ENCODE assay signal across 9 mouse cellular contexts in the genomic region with DNA sequence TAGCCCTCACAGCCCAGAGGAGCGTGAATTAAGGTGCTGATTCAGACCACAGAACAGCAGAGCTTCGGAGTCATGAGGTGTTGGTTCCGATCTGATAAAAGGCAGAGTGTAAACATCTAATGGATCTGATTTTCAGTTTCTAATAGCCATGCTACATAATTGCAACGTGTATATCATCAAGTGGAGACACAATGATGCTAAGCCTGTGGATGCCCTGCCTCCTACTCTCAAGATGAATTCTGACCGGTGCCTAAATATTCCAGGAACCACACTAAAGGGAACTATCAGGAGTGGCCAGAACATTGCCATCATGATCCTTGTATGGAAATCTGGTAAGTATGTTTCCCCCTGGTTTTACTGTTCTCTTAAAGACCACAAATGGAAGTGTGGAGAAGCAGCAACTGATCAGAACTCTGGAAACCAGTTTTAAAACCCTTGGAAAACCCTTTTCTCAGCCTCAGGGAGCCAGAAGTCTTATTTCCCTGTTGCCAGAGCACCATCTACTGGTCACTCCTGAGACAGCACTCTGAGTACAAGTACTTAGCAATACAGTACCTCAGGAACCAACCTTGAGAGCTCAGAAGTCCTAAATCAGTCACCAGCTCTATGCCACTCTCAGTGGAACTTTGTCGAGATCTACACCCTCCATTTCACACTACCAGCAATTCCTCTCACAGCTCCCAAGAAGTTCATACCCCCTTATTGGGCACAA.
DNase-seq lines count a peak whose midpoint lies in the region; ATAC-seq lines count a peak whose summit lies in the region.
"Had no signal": no experiment of that assay in that cellular context is flagged by ENCODE, and none has a peak within 500 bp of the region (broad histone marks: within the 10 kb centered on the region; RNA-seq: fewer than 3 reads in every experiment).

No protein-coding gene starts in this region.

- peak; percentile 68 for DNase-seq in forebrain, embryonic 10.5 days (ENCODE audit: extremely low spot score, low spot score)
- peak; percentile 83 for DNase-seq in R1 (ENCODE audit: low read depth, low spot score)
- peak; percentile 74 for DNase-seq in cerebellum, adult 9-11 months
- DNase-seq in frontal cortex, postnatal 10 days (ENCODE audit: low spot score in 2 of 2): peak; percentile 63 to 84
- peak; percentile 63 to 88 for DNase-seq in kidney, postnatal 36 days
- peak; percentile 32 to 49 for DNase-seq in lung, adult 18-20 months
- DNase-seq in right cerebral cortex, postnatal 36 days (ENCODE audit: low spot score in 2 of 2): peak; percentile 73 to 77

- peaks cover 50% of the 10 kb centered on the region for H3K27me3 ChIP-seq in forebrain, embryonic 10.5 days (ENCODE audit: poor library complexity, severe bottlenecking)
- peaks cover 52% of the 10 kb centered on the region for H3K27me3 ChIP-seq in forebrain, embryonic 12.5 days

- ATAC-seq in forebrain, embryonic 12.5 days (ENCODE audit: low FRiP score): no peak

- no peak overlapping the region for H3K9ac ChIP-seq in forebrain, embryonic 12.5 days
- H3K9ac ChIP-seq: limb, embryonic 15.5 days had no signal

- no peaks in the 10 kb centered on the region for H3K36me3 ChIP-seq in forebrain, embryonic 10.5 days (replicated peaks)
- H3K36me3 ChIP-seq in forebrain, embryonic 12.5 days (replicated peaks): no peaks in the 10 kb centered on the region
- H3K36me3 ChIP-seq: limb, embryonic 15.5 days had no signal

- no peaks in the 10 kb centered on the region for H3K9me3 ChIP-seq in forebrain, embryonic 10.5 days
- H3K9me3 ChIP-seq in forebrain, embryonic 12.5 days: no peaks in the 10 kb centered on the region
- H3K9me3 ChIP-seq: limb, embryonic 15.5 days had no signal

- H3K4me1 ChIP-seq in forebrain, embryonic 10.5 days: peaks cover 21% of the 10 kb centered on the region
- peaks cover 17% of the 10 kb centered on the region for H3K4me1 ChIP-seq in forebrain, embryonic 12.5 days

- WGBS in forebrain, embryonic 10.5 days: 65% methylated on average over 6 of the region's 6 CpGs
- WGBS in forebrain, embryonic 12.5 days: 58% methylated on average over 6 of the region's 6 CpGs

- no peak overlapping the region for H3K4me2 ChIP-seq in forebrain, embryonic 12.5 days
- H3K4me2 ChIP-seq: limb, embryonic 15.5 days had no signal

- H3K27ac ChIP-seq in forebrain, embryonic 10.5 days: no peak overlapping the region
- no peak overlapping the region for H3K27ac ChIP-seq in forebrain, embryonic 12.5 days
- H3K27ac ChIP-seq: limb, embryonic 15.5 days had no signal

- H3K4me3 ChIP-seq in forebrain, embryonic 10.5 days: no peak overlapping the region
- no peak overlapping the region for H3K4me3 ChIP-seq in forebrain, embryonic 12.5 days (replicated peaks)
- H3K4me3 ChIP-seq: limb, embryonic 15.5 days had no signal
